Comparison of ENCODE assay signal across 18 mouse cellular contexts in the genomic region with DNA sequence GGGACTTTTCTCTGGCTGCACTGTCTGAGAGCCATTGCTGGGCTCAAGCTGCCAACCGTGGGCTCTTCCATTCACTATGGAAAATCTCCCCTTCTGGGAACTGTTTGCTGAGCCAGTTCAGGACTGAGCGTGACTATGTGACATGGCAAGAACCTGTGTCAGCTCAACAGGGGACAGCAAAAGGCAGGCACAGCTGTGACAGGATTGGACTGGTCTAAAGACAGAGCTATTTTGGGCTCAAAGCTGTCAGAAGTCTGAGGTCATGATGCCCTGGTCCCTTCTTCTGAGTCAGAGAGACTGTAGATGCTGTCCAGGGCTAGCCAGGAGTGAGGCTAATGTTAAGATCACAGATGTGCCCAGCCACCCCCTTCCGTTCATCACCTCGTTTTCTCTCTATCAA. TPM values are rescaled to one million over a fixed set of nuclear protein-coding genes. Genes with fewer than 3 reads are reported as not detected.
DNase-seq lines count a peak whose midpoint lies in the region; ATAC-seq and TF ChIP-seq lines count a peak whose summit lies in the region.
"Had no signal": no experiment of that assay in that cellular context is flagged by ENCODE, and none has a peak within 500 bp of the region (broad histone marks: within the 10 kb centered on the region; RNA-seq: fewer than 3 reads in every experiment).

No protein-coding gene starts in this region.

- H3K9me3 ChIP-seq in heart, embryonic 16.5 days (replicated peaks; ENCODE audit: control insufficient read depth, low read length): no peaks in the 10 kb centered on the region
- no peaks in the 10 kb centered on the region for H3K9me3 ChIP-seq in hindbrain, embryonic 10.5 days
- H3K9me3 ChIP-seq: kidney, embryonic 15.5 days; liver, embryonic 15.5 days had no signal

- intact Hi-C loops in gastrocnemius, postnatal 36 days (cut with DNase I): no loop called here

- DNase-seq in gastrocnemius, adult 8-10 months (ENCODE audit: low spot score in 2 of 2): peak; percentile 35 to 54
- DNase-seq in gastrocnemius, postnatal 36 days: no peak
- no peak for DNase-seq in testis, postnatal 14 days (ENCODE audit: low spot score)
- peak; percentile 87 for DNase-seq in skeletal muscle tissue, adult 2 months (ENCODE audit: low read depth, low spot score)
- DNase-seq in hindbrain, embryonic 10.5 days (ENCODE audit: low spot score): no peak
- no peak for DNase-seq in left cerebral cortex, adult 11 months (ENCODE audit: low spot score)
- DNase-seq: B cell, adult 2 months; cerebellum, postnatal 14 days; kidney, postnatal 4 days; layer of hippocampus, adult 9-11 months; thymus, postnatal 25 days had no signal

- TF ChIP-seq CTCF in testis, adult 2 months (IDR thresholded peaks at IDR 0.05; ENCODE audit: control insufficient read depth, insufficient read depth, insufficient replicate concordance, low read depth, low read length): no peak

- no peak for TF ChIP-seq POLR2A in testis, adult 2 months (IDR thresholded peaks at IDR 0.05; ENCODE audit: control insufficient read depth, low read depth, low read length)

- ATAC-seq in heart, embryonic 16.5 days (replicated peaks; ENCODE audit: extremely low read depth, insufficient read depth, low FRiP score): peak; percentile 76
- ATAC-seq: hindbrain, embryonic 16.5 days; intestine, embryonic 16.5 days had no signal

- H3K9ac ChIP-seq in heart, embryonic 16.5 days (ENCODE audit: low read length): 0 out of 2 replicates have a peak overlapping the region, but pooled peaks have one; percentile 9
- H3K9ac ChIP-seq: kidney, embryonic 15.5 days; liver, embryonic 15.5 days had no signal

- no peaks in the 10 kb centered on the region for H3K36me3 ChIP-seq in testis, adult 2 months (ENCODE audit: control insufficient read depth, insufficient read depth, low read length)
- H3K36me3 ChIP-seq in heart, embryonic 16.5 days (ENCODE audit: control insufficient read depth, insufficient read depth): no peaks in the 10 kb centered on the region
- no peaks in the 10 kb centered on the region for H3K36me3 ChIP-seq in hindbrain, embryonic 10.5 days
- H3K36me3 ChIP-seq: kidney, embryonic 15.5 days; liver, embryonic 15.5 days had no signal

- WGBS in heart, embryonic 16.5 days: 42% methylated on average over 4 of the region's 4 CpGs
- 87% methylated on average over 4 of the region's 4 CpGs for WGBS in hindbrain, embryonic 10.5 days

- H3K27ac ChIP-seq in testis, adult 2 months (ENCODE audit: control insufficient read depth, insufficient read depth, low read depth, low read length): no peak overlapping the region
- H3K27ac ChIP-seq in heart, embryonic 16.5 days (ENCODE audit: low read length): peak overlapping the region; percentile 83
- no peak overlapping the region for H3K27ac ChIP-seq in hindbrain, embryonic 10.5 days
- H3K27ac ChIP-seq: kidney, embryonic 15.5 days; liver, embryonic 15.5 days had no signal

- H3K4me3 ChIP-seq in testis, adult 2 months (ENCODE audit: control insufficient read depth, low read depth, low read length): peak overlapping the region; percentile 81
- no peak overlapping the region for H3K4me3 ChIP-seq in heart, embryonic 16.5 days (ENCODE audit: low read length)
- H3K4me3 ChIP-seq in hindbrain, embryonic 10.5 days: no peak overlapping the region
- H3K4me3 ChIP-seq: kidney, embryonic 15.5 days; liver, embryonic 15.5 days had no signal

- H3K4me1 ChIP-seq in testis, adult 2 months (ENCODE audit: control insufficient read depth, insufficient read depth, low read length): peaks cover 17% of the 10 kb centered on the region
- peaks cover 23% of the 10 kb centered on the region for H3K4me1 ChIP-seq in heart, embryonic 16.5 days (ENCODE audit: control insufficient read depth, insufficient read depth, low read length)
- H3K4me1 ChIP-seq in hindbrain, embryonic 10.5 days (replicated peaks): peaks cover 17% of the 10 kb centered on the region
- H3K4me1 ChIP-seq: liver, embryonic 15.5 days had no signal

- H3K27me3 ChIP-seq in testis, adult 2 months (ENCODE audit: control insufficient read depth, insufficient read depth, low read length): no peaks in the 10 kb centered on the region
- no peaks in the 10 kb centered on the region for H3K27me3 ChIP-seq in heart, embryonic 16.5 days (ENCODE audit: control insufficient read depth, insufficient read depth, low read length)
- H3K27me3 ChIP-seq in hindbrain, embryonic 10.5 days (ENCODE audit: insufficient read depth, poor library complexity, severe bottlenecking): no peaks in the 10 kb centered on the region
- H3K27me3 ChIP-seq: kidney, embryonic 15.5 days; liver, embryonic 15.5 days had no signal

- H3K4me2 ChIP-seq in heart, embryonic 16.5 days (ENCODE audit: low read depth, low read length): no peak overlapping the region
- H3K4me2 ChIP-seq: kidney, embryonic 15.5 days; liver, embryonic 15.5 days; midbrain, embryonic 11.5 days had no signal

RNA-seq across cellular contexts. Expression of a gene that starts 5.7 kb away (rescaled TPM):
- total RNA-seq in gastrocnemius, adult 8-10 months (2022): 10 to 100 TPM; 38.2 to 71.8 (median 40.3) TPM
- total RNA-seq in gastrocnemius, postnatal 36 days (2021): 10 to 100 TPM; 37.6 to 46.5 TPM
- polyA plus RNA-seq in testis, adult 2 months (2012; rRNA removed): 28.5 and 30.9 TPM in 2 replicates
- 27.1 and 32.9 TPM in 2 replicates for polyA plus RNA-seq in heart, embryonic 16.5 days (2015; fragmentation: Nextera tagmentation; extraction: Ambion mirVana)
- 26.9 and 28.8 TPM in 2 replicates for polyA plus RNA-seq in hindbrain, embryonic 10.5 days (2016; fragmentation: Nextera tagmentation; extraction: Ambion mirVana)

Comparison
In these comparisons a context has a peak if more than half of its experiments do, and no peak if none do; other contexts are left out.
1. DNase-seq: peak in gastrocnemius, adult 8-10 months (2 of 2) and skeletal muscle tissue, adult 2 months (single experiment); none in gastrocnemius, postnatal 36 days (0 of 2), testis, postnatal 14 days (single experiment), hindbrain, embryonic 10.5 days (single experiment) and left cerebral cortex, adult 11 months (single experiment).